Mouse (Mus musculus) erythroblast, adult 5-6 weeks (primary cell): ENCODE measurements around the gene Rps6ka5. TPM values are rescaled to one million over a fixed set of nuclear protein-coding genes. Genes with fewer than 3 reads are reported as not detected.

Source experiments
- ATAC-seq: replicated peaks from 2 replicates; pipeline ENCODE4 v1.8.0; 2016; ENCODE audit warnings: moderate number of reproducible peaks, mild to moderate bottlenecking, moderate TSS enrichment, inconsistent platforms; ENCODE audit not compliant: poor library complexity, low FRiP score, severe bottlenecking
- total RNA-seq, 2 experiments: library from RNA; stranded (forward) in 1 of 2; stranded (reverse) in 1 of 2; fragments of 150-400 nt in 1 of 2; fragments of 200-764, 138-1000 nt in 1 of 2; gene quantifications; 2 replicates each; pipeline versions ENCODE4 v1.2.3 to v1.2.4; 2015 to 2017; ENCODE audit warnings: low replicate concordance in 2 of 2

Gene Rps6ka5
- total RNA-seq, 2 experiments from 2014 or later = 11.8 to 11.9 TPM

DNA sequence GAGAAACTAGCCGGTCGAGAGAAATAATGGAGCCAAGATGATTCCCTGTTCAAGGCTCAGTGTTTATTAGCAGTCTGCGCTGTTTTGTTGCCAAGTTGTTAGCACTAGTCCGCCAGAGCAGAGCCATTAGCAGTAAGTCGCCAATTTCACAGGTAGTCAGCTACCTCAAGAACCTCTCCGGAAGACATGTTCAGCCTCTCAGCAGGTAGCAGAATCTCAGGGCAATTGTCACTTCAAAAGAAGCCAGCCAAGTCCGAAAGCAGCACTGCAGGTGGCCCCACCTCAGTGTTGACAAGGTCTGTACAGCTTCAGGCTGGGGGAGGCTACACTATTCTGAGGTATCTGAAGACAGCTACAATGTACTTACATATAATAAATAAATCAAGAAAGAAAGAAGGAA, 1.1 kb upstream of the Rps6ka5 start:
- ATAC-seq = no peak

DNA sequence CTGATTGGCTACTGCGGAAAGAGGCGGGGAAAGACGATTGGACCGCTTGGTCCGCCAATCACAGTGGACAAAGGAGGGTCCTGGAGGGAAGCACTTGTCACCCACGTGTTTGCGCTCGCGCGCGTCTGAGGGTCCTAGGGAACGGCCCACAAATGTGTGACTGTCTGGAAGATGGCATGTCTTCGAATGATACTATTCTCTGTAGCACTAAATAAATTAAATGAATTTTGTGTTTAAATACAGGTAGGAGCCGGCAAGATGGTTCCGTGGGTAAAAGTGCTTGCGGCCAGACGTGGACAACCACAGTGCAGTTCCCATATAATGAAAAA, 1.4 kb downstream of the Rps6ka5 start:
- no peak for ATAC-seq

DNA sequence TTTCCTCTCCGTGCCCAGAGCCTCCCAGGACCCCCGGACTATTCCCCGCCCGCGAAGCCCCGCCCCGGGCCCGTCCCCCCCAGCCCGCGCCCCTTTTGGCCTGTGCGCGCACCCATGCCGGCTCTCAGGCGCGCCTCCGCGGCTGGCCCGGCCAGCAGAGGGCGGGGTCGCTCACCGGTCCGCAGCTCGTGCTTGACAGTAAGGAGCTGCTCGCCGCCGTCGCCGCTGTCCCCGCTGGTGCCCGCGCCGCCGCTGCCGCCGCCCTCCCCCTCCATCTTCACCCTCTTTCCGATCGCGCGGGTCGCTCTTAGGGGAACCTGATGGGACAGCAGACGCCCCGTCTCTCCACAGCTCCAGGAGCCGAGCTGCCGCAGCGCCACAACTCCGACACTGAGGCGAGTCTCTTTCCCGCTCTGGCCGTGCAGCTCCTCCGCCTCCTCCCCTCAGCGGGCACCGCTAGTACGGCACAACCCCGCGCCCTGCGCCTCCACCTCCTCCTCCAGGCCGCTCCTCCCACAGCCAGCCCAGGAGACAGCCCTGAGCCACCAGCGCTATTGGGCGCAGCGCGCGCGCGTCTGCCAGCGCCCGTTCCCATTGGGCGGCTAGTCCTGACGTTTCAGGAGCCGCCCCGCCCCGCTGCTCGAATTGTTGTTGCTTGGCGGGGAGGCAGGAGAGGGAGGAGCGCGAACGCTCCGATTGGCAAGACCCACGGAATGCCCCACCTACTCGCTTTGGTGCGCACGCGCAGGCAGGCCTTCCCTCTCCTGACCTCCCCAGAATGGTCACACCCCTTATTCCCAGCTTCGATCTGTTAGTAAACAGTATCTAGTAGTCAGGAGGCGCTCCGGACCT, 2.0 kb downstream of the Rps6ka5 start:
- ATAC-seq = peak; percentile 93

DNA sequence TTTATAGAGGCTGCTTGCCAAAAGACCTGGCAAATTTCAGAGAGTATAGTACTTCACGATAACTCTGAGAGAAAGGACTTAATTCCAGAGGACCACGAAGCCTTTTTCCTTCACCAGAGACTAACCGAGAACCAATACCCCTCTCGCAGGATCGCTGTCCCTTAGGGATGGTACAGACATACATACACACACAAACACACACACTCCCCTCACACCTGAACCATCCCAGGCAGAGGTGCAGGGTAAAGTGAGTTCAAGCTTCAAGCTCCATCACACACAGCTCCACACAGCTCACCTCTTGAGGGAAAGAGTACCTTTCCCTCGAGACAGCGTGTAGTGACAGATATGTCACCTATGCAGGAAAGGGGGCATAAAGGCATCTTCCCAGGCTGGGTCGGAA, 2.6 kb downstream of the Rps6ka5 start:
- ATAC-seq = no peak; the same call in 1 of the 2 replicates

DNA sequence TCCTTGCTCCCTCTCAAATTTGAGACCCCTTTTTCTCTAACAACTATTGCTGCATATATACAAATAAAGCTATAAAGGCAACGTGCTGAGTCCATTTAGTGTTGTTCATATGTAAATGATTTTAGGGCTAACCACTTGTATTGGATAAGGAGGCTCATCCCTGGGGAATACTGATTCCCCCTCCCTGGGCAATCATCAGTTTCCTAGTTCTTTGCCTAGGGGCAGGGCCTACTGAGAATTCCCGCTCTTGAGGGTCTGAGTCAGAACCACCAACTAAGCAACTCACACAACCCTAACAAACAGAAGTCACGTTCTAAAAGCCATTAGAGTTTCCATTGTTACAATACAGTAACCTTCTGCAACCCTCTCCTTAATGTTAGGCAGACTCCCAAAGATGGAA, 6.0 kb downstream of the Rps6ka5 start:
- ATAC-seq = no peak

DNA sequence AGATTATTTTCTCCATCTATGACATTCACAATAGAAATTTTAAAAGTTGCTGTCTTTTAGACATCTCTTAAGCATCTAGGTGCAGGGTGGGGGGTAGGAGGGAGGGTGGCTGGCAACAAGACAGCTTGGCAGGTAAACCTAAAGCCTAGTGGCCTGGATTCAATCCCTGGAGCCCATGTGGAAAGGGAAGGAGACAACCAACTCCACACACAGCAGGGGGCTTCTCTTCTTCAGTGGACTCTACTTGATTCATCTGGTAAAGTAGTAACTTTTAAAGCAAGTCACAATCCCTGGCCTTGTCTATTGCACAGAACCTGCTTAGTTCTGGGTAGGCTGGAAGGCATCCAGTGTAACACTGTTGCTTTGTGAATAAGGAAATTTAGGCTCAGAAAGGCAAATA, 9.3 kb downstream of the Rps6ka5 start:
- ATAC-seq = no peak

DNA sequence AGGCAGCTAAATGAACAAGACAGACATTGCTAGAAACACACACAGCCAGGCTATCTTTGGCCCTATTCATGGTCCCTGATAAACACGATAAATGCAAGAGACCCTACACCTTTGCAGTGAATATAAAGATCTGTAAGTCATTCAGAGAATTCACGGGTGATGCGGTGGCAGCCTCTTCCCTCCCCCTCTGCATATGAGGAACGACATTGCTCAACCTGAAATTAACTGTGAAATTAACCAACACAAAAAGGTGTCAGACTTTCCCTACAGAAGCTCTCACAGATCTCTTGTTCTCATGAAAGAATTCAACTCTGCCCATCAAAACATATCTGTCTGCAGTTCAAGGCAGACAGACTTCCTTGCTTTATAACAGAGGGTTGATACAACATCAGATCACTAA, 9.8 kb downstream of the Rps6ka5 start:
- ATAC-seq = no peak

DNA sequence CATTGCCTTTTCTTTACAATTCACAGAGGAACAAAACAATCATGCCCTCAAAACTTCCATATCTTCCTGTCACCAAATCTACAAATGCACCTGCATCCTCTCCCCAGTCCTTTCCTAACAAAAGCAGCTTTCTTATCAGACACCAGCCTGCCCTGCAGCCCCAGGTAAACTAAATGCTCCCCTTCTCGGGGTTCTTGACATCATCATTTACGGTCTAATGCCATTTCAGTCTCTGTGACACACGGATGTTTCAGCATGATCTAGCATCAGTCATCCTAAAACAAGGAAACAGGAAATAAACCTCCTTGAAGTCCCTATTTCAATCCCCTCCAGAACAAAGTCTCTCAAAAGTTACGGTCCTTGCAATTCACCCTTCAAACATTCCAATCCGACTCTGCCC, 15.0 kb downstream of the Rps6ka5 start:
- no peak for ATAC-seq

DNA sequence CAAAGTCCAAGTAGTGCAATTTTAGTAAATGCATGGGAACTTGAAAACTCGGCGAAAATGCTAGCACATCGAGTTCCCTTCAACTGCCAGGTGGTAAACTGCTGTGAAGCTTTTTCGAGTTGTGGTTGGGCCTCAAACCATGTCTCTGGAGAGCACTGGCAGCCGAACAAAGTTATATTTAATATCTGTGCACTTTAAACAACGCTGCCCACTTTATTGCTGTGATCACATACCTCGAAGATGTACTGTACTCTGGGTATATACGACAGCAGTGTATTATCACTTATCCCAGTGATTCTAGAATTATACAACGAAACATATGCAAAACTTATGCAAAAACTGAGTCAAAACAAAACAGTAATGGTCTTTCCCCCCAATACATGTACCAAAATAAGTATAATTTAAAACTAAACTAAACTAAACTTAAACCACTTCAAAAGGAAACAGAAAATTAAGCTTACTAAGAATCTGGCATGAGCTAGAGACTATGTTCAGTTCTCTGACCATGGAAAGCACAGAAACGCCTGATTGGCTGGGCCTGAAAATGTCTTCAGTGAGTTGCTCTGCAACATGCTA, 15.6 kb downstream of the Rps6ka5 start:
- no peak for ATAC-seq

DNA sequence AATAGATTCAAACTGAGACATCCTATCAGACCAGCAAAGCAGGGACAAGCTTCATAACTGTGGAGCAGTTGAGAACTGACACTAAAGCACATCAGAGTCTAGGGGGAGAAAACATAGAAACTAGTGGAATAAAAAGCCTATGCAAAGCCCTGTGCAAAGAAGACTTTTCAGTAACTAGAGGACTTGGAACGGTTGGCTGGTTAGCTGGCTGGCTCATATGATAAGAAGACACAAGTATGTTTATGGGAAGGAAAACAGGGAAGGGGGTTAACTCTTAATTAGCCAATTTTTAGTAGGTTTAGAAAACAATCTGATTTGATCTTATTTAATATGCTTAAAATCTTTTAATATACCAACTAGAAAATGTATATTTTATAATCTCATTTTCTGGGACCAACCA, 16.4 kb downstream of the Rps6ka5 start:
- no peak for ATAC-seq

DNA sequence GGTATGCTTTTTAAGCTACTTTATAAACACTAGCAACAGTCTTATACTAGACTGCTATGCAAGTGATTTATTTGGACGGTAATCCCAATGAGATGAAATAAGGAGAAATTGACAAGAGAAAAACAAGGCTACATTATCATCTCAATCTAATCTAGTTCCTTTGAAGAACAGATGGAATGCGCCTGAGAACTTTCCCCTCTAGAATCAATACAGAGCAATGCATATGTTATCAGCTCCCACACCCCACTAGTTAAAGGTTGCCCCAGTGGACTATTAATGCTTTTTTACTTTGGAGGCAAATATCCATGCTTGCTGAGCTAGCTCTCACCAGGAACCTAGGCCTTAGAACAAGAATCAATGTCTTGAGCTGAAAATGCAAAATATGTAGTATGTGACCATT, 19.5 kb downstream of the Rps6ka5 start:
- ATAC-seq = no peak

DNA sequence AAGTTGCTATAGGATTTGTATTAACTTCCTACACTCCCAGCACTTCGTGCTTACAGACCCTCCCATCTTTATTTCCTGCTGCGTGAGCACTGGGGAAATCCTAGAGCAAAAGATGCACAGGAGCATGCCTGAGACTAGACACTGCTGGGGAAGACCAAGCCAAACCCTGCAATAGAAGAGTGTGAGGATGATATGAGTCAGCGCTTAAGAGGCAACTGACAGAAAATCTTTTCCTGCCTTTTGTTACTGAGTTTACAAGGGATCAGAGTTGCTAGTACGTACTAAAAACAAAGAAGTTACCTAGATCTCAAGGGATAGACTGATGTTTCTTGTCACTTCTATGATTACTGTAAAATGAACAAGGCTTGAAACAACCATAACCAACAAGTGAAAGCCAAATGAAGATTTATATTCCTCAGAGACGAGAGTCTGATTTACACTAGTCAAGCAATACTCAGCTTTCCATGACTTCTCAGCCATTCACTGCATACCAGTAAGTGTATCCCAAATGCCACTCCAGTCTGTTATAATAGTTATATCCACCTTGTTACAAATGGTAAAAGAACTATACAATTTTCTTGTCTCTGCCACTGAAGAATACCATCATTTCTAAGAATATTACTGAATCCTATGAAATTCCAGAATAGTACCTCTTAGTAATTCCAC, 21.6 kb downstream of the Rps6ka5 start:
- ATAC-seq = no peak

DNA sequence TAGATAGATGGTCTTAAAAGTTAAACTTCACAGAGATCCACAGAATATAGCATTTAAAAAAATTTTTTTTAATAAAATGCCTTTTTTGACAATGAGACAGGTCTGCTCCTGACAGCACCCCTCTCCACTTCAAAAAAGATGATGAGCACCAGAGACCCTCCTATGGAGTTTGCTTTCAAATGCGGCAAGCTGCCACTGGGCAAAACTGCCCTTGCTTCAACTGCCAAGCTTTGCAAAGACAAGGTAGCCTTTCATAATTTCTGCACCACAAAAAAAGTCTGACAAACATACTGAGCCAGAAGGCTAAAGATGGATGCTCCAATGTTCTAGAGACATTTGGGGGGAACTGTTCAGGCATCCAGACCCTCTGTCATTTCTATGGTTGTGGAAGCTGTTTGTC, 28.8 kb downstream of the Rps6ka5 start:
- ATAC-seq = no peak

DNA sequence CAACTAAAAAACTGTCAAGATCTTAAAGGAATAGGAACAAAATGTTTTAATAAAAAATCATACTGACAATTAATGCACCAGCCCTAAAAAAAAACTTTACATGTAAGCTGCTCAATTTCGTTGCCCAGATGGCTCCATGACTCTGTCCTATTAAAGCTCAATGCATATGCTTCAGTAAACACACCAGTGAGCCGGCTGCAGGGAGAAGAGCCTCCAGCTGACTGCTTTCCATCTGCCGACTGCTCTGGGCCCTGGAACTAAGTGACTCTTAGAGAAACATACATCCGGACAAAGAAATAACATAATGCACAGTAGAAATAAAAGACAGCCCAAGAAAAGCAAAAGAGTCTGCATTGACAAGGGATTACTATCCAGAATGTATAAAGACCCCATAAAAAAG, 30.2 kb downstream of the Rps6ka5 start:
- ATAC-seq = no peak

DNA sequence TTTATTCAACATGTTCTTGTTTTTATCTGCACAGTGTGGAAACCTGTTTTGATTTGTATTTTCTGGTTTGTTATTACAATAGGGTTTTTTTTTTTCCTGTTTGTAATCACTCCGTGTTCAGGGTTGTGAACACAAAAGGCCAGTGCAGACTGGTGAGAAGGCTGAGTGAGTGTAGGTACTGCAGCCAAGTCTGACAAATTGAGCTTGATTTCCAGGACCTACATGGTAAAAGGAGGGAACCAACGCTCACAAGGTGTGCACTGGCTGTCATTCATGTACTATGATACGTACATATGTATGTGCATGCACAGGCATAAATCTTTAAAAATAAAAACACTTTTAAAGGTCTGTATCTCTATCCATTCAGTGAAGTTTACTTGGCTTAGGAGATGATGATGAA, 31.5 kb downstream of the Rps6ka5 start:
- ATAC-seq = no peak

DNA sequence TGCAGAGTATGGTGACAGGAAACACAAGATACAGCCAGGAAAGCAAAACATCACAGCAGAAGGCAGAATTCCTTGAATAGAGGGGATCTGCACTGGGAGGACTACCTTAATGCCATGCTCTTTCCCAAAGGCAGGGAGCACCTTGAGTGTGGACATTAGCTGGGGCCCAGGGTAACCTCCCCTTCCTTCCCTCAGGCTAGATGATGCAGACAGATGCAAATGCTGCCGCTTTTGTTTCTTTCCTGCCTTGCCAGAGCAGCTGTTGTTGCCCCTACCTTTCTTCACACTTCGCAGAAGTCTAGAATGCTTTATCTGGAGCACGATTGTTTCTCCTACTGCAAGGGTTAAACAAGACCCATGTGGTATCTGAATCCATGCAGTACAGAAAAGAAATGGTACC, 34.6 kb downstream of the Rps6ka5 start:
- ATAC-seq = no peak

DNA sequence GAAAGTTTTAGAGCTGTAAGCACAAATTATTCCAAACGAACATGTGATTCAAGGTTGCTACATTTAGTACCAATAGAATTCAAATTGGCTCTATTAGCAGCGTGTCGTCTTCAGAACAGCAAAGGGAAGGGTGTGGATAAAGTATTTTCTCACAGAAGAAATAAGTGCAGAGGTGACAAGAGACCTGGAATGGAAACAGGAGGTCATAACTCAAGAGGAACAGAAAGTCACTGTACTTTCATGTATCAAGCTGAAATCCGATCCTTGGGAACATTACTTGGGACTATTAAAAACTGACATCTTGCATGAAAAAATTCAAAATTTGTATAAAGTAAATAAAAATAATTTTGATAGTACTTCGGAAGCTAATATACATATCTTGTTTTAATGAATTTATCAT, 36.3 kb downstream of the Rps6ka5 start:
- no peak for ATAC-seq

DNA sequence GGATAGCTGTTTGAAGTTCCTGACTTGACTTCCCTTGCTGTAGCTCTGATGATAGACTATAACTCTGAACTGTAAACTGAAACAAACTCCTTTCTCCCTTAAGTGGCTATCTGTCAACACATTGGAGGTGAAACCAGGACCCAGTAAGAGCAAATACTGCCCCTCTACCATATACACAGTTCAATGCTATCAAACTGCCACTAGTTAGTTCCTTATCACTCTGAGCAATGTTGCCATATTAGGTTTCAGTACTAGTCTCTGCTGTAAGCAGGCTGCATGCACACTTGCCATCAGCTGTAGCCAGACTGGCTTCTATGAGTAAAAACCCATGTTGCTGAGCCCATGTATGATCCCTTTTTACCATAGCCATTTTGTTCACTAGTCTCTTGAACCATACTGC, 38.6 kb downstream of the Rps6ka5 start:
- no peak for ATAC-seq

DNA sequence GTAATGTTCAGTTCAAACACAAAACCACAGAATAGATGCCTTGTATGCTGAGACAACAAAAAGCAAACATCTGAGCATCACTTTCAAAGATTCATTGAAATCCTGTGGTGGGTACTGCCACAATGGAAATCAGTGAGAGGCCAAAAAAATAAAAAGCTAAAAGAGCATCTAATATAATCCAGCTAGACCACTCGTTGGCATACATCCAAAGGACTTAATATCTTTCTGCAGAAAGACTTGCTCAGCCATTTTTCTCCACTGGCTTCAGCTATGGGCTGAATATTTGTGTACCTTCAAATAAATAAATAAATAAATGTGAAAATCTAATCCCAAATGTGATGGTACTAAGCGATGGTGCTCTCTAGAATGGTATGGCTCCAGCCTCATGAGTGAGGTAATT, 39.8 kb downstream of the Rps6ka5 start:
- no peak for ATAC-seq

DNA sequence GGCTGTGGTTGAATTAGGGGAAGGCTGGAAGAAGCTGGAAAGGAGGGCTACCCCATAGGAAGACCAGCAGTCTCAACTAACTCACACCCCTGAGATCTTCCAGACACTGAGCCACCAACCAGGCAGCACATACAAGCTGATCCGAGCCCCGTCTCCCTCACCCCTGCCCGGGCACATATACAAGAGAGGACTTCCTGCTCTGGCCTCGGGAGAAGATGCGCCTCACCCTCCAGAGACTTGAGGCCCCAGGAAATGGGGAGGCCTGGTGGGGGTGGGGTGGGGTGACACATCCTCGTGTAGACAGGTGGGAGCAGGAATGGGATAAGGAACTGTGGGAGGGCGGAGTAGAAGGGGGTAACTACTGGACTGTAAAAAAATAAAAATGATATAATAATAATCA, 45.0 kb downstream of the Rps6ka5 start:
- ATAC-seq = no peak

DNA sequence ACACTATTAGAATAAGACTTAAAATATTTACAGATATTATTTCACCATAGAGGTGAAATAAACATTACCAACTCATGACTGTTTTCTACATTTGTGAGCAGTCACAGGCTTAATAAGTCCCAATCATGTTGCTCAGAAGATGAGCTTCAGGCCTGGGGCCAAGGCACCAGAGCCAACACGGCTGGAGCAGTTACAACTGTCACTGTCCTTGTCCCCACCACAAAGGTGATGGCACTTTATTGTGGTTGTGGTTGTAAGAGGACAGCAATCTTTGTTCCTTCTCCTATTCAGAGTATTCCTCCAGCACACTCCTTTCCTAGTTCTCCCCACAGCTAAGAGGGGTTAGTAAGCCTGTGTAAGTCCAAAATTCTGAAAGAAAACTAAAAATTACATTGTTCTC, 45.5 kb downstream of the Rps6ka5 start:
- ATAC-seq = no peak
